Mouse (Mus musculus) stomach, embryonic 15.5 days (tissue): ENCODE results near the gene Erc2. TPM values are rescaled to one million over a fixed set of nuclear protein-coding genes. Genes with fewer than 3 reads are reported as not detected.

Source experiments
- ATAC-seq: fragments of 200-750 bp; cut with Nextera tagmentation; 2 replicates; pipeline ENCODE4 v1.8.0; 2017; ENCODE audit warnings: low read depth, moderate number of reproducible peaks, moderate TSS enrichment; ENCODE audit not compliant: insufficient read depth, low FRiP score
- H3K27ac ChIP-seq: fragments of 300-500 bp; sonication (generic); 2 replicates; pipeline ENCODE4 v1.5.1; 2015; ENCODE audit warnings: mild to moderate bottlenecking, inconsistent platforms
- H3K27me3 ChIP-seq: fragments of 300-500 bp; sonication (generic); replicated peaks from 2 replicates; pipeline ENCODE4 v1.6.1; 2015; ENCODE audit warnings: inconsistent platforms
- H3K36me3 ChIP-seq: fragments of 300-500 bp; sonication (generic); 2 replicates; pipeline ENCODE4 v1.6.1; 2015; ENCODE audit warnings: inconsistent platforms
- H3K4me1 ChIP-seq: fragments of 300-500 bp; sonication (generic); 2 replicates; pipeline ENCODE4 v1.6.1; 2015; ENCODE audit warnings: inconsistent platforms
- H3K4me2 ChIP-seq: fragments of 300-500 bp; sonication (generic); 2 replicates; pipeline ENCODE4 v1.6.1; 2015; ENCODE audit warnings: mild to moderate bottlenecking, inconsistent platforms
- H3K4me3 ChIP-seq: fragments of 300-500 bp; sonication (generic); replicated peaks from 2 replicates; pipeline ENCODE4 v1.5.1; 2015; ENCODE audit warnings: inconsistent platforms
- H3K9ac ChIP-seq: fragments of 300-500 bp; sonication (generic); 2 replicates; pipeline ENCODE4 v1.6.1; 2015; ENCODE audit warnings: inconsistent platforms
- H3K9me3 ChIP-seq: fragments of 300-500 bp; sonication (generic); 2 replicates; pipeline ENCODE4 v1.6.1; 2016; ENCODE audit warnings: inconsistent platforms
- WGBS: fragments of 180-500 bp; shearing (Covaris S2); methylation state at CpG from one replicate; pipeline ENCODE4 v1.1.7; 2015; 5-methylcytosine and 5-hydroxymethylcytosine counted together
- polyA plus RNA-seq: library from polyadenylated mRNA; unstranded; fragments of >200 nt; fragmentation: Nextera tagmentation; extraction: Ambion mirVana; gene quantifications from 2 replicates; pipeline ENCODE4 v1.2.1, GENCODE M21; 2015

The Erc2 gene
- polyA plus RNA-seq, 1 experiment from 2014 or later: 4.8 TPM

GRCm38 (mm10) chr14:27818986-27819385 lies 196.8 kb downstream of the Erc2 start:
- Histone ChIP-seq H3K4me1 (no peaks in the 10 kb centered on the region), H3K4me2 (no peak overlapping the region), H3K4me3 (no peak overlapping the region), H3K9ac (no peak overlapping the region), H3K27me3 (no peaks in the 10 kb centered on the region), H3K9me3 (no peaks in the 10 kb centered on the region), H3K27ac (no peak overlapping the region), H3K36me3 (no peaks in the 10 kb centered on the region)
- no peak for ATAC-seq
- 92% methylated on average over 5 of the region's 5 CpGs for WGBS

DNA sequence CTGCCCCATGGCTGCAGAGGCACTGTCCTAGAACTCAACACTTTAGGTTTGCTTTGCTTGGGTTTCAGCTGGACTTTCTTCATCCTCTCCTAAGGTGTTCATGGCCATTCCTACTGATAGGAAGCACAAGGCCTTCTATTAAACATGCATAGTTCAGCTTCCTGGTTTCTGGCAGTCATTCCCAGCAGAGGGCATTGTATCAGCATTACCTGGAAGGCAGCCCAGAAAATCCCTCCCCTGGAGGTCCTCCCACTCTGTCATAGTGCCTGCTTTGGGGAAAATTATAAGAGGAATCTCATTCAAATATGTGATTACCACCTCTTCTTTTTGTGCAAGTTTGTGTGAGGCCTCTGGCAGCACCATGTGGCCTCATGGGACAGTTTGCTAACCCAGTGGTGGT lies 199.6 kb downstream of the Erc2 start:
- H3K4me2 ChIP-seq: no peak overlapping the region
- no peak for ATAC-seq
- no peaks in the 10 kb centered on the region for H3K36me3 ChIP-seq
- H3K9me3 ChIP-seq: no peaks in the 10 kb centered on the region
- H3K4me1 ChIP-seq: no peaks in the 10 kb centered on the region
- no peak overlapping the region for H3K4me3 ChIP-seq
- no peak overlapping the region for H3K9ac ChIP-seq
- H3K27me3 ChIP-seq: no peaks in the 10 kb centered on the region
- H3K27ac ChIP-seq: no peak overlapping the region

DNA sequence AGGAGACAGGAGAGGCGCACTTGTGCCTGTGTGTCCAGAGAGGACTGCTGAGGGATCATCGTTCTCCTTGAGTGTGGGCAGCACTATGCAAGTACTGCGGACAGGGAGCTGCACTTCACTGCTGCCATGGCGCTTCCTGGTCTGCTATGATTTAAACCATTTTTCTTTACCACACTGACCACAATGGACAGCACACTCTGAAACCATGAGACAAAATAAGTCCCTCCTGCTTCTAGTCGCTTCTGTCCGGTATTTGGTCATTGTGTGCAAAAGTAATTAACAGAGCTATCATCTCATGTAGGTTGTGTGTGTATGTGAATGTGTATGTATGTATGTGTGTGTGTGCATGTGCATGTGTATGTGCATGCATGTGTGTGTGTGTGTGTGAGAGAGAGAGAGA lies 200.3 kb downstream of the Erc2 start:
- Histone ChIP-seq H3K27ac (no peak overlapping the region), H3K4me1 (no peaks in the 10 kb centered on the region), H3K9me3 (no peaks in the 10 kb centered on the region), H3K4me3 (no peak overlapping the region), H3K9ac (no peak overlapping the region), H3K36me3 (no peaks in the 10 kb centered on the region), H3K4me2 (no peak overlapping the region), H3K27me3 (no peaks in the 10 kb centered on the region)
- 96% methylated on average over 6 of the region's 6 CpGs for WGBS
- no peak for ATAC-seq

DNA sequence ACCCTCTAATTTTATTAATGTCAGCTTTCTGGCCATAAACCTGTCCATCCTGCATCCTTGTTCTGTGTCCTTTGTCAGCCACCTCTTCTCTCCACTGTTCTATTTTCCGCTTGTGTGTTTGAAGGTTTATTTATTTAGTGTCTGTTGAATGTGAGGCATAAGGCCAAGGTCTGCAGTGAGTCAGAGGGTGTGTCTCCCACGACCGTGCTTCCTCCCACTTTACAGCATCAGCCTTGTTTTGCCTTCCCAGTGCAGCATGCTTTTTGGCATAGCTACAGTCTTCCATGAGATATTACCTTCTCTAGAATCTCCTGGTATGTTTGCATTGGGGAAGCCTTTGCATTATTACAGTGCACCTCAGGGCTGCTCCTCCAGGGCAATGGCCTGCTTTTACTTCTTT lies 200.8 kb downstream of the Erc2 start:
- Histone ChIP-seq H3K4me1 (no peaks in the 10 kb centered on the region), H3K4me3 (no peak overlapping the region), H3K36me3 (no peaks in the 10 kb centered on the region), H3K27ac (no peak overlapping the region), H3K9me3 (no peaks in the 10 kb centered on the region), H3K9ac (no peak overlapping the region), H3K27me3 (no peaks in the 10 kb centered on the region), H3K4me2 (no peak overlapping the region)
- ATAC-seq: peak; percentile 56; the same call in 1 of the 2 replicates
- 19% methylated on average over 3 of the region's 3 CpGs for WGBS

- Histone ChIP-seq H3K4me2 (no peak overlapping the region), H3K36me3 (no peaks in the 10 kb centered on the region), H3K27me3 (no peaks in the 10 kb centered on the region), H3K27ac (no peak overlapping the region), H3K9ac (no peak overlapping the region), H3K9me3 (no peaks in the 10 kb centered on the region), H3K4me1 (no peaks in the 10 kb centered on the region), H3K4me3 (no peak overlapping the region)
- no peak for ATAC-seq
- 67% methylated on average over 6 of the region's 6 CpGs for WGBS
Measured at GRCm38 (mm10) chr14:27823897-27824296, 201.7 kb downstream of the Erc2 start.

DNA sequence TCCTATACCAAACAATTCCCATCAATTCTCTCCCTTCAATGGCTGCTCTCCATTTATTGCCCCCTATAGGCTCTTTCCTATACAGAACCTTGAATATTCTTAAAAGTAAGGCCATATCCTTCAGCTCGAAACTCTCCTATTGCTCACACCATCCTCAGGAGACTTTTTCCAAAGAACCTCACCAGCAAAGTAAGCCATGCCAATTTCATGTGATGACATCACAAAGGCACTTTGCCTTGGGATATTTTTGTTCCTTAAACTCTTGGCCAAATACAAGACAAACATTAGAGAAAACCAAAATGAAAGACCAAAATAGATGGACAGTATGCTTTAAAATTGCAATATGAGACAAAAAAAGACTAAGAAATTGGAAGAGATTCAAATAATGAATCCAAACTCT lies 204.6 kb downstream of the Erc2 start:
- Histone ChIP-seq H3K9ac (no peak overlapping the region), H3K4me3 (no peak overlapping the region), H3K27ac (no peak overlapping the region), H3K27me3 (no peaks in the 10 kb centered on the region), H3K4me2 (no peak overlapping the region), H3K4me1 (no peaks in the 10 kb centered on the region), H3K9me3 (no peaks in the 10 kb centered on the region), H3K36me3 (no peaks in the 10 kb centered on the region)
- ATAC-seq: no peak
- WGBS: 86% methylated on average over 1 of the region's 1 CpGs

GRCm38 (mm10) chr14:27828089-27828488 lies 205.9 kb downstream of the Erc2 start:
- Histone ChIP-seq H3K27ac (no peak overlapping the region), H3K4me1 (no peaks in the 10 kb centered on the region), H3K9ac (no peak overlapping the region), H3K36me3 (no peaks in the 10 kb centered on the region), H3K27me3 (no peaks in the 10 kb centered on the region), H3K4me3 (no peak overlapping the region), H3K4me2 (no peak overlapping the region), H3K9me3 (no peaks in the 10 kb centered on the region)
- WGBS: 79% methylated on average over 2 of the region's 2 CpGs
- no peak for ATAC-seq

- WGBS: 72% methylated on average over 4 of the region's 4 CpGs
- ATAC-seq: no peak
- Histone ChIP-seq H3K9me3 (no peaks in the 10 kb centered on the region), H3K9ac (no peak overlapping the region), H3K4me3 (no peak overlapping the region), H3K4me2 (no peak overlapping the region), H3K27me3 (no peaks in the 10 kb centered on the region), H3K4me1 (no peaks in the 10 kb centered on the region), H3K36me3 (no peaks in the 10 kb centered on the region), H3K27ac (no peak overlapping the region)
Measured at GRCm38 (mm10) chr14:27832196-27832595, 210.0 kb downstream of the Erc2 start.

GRCm38 (mm10) chr14:27835351-27835750 lies 213.1 kb downstream of the Erc2 start:
- Histone ChIP-seq H3K4me2 (no peak overlapping the region), H3K9ac (no peak overlapping the region), H3K9me3 (no peaks in the 10 kb centered on the region), H3K36me3 (no peaks in the 10 kb centered on the region), H3K4me3 (no peak overlapping the region), H3K27ac (no peak overlapping the region), H3K4me1 (no peaks in the 10 kb centered on the region), H3K27me3 (no peaks in the 10 kb centered on the region)
- no peak for ATAC-seq
- 73% methylated on average over 1 of the region's 1 CpGs for WGBS

GRCm38 (mm10) chr14:27837601-27838105 lies 215.4 kb downstream of the Erc2 start:
- H3K4me1 ChIP-seq: no peaks in the 10 kb centered on the region
- no peak overlapping the region for H3K4me2 ChIP-seq
- H3K4me3 ChIP-seq: no peak overlapping the region
- H3K27ac ChIP-seq: no peak overlapping the region
- WGBS: 75% methylated on average over 6 of the region's 6 CpGs
- H3K9ac ChIP-seq: no peak overlapping the region
- no peaks in the 10 kb centered on the region for H3K36me3 ChIP-seq
- H3K27me3 ChIP-seq: no peaks in the 10 kb centered on the region
- ATAC-seq: no peak
- no peaks in the 10 kb centered on the region for H3K9me3 ChIP-seq

- H3K9ac ChIP-seq: no peak overlapping the region
- no peak overlapping the region for H3K4me3 ChIP-seq
- H3K36me3 ChIP-seq: no peaks in the 10 kb centered on the region
- WGBS: 77% methylated on average over 1 of the region's 1 CpGs
- no peaks in the 10 kb centered on the region for H3K4me1 ChIP-seq
- H3K27ac ChIP-seq: no peak overlapping the region
- no peak for ATAC-seq
- no peaks in the 10 kb centered on the region for H3K27me3 ChIP-seq
- no peaks in the 10 kb centered on the region for H3K9me3 ChIP-seq
- H3K4me2 ChIP-seq: no peak overlapping the region
Measured at GRCm38 (mm10) chr14:27840120-27840519, 217.9 kb downstream of the Erc2 start.

GRCm38 (mm10) chr14:27846875-27847274 lies 224.6 kb downstream of the Erc2 start:
- no peaks in the 10 kb centered on the region for H3K9me3 ChIP-seq
- no peaks in the 10 kb centered on the region for H3K27me3 ChIP-seq
- H3K4me1 ChIP-seq: no peaks in the 10 kb centered on the region
- H3K9ac ChIP-seq: no peak overlapping the region
- ATAC-seq: no peak
- no peak overlapping the region for H3K27ac ChIP-seq
- H3K4me2 ChIP-seq: no peak overlapping the region
- WGBS: 47% methylated on average over 2 of the region's 2 CpGs
- H3K4me3 ChIP-seq: no peak overlapping the region
- H3K36me3 ChIP-seq: no peaks in the 10 kb centered on the region

DNA sequence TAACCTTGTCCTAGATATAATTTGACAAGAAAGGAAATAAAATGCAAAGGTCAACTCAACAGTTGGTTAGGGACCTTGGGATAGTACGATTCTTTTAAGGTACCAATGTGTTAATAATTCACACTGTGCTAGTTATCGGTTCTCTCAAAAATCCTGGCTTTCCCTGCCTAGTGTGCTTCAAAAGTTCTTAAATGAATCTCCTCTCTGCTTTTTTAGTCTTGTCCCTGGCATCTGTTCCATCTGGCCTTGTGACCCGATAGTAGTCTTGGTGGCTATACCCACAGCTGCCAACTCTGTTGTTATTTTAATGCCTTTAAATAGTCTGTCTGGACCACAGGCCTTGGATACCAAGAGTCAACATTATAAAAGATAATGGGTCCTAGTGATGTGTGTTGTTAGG lies 225.1 kb downstream of the Erc2 start:
- WGBS: 85% methylated on average over 3 of the region's 3 CpGs

More for the DNA sequence above, 225.1 kb downstream of the Erc2 start:
- Histone ChIP-seq H3K9me3 (no peaks in the 10 kb centered on the region), H3K27ac (no peak overlapping the region), H3K4me2 (no peak overlapping the region), H3K9ac (no peak overlapping the region), H3K4me1 (no peaks in the 10 kb centered on the region), H3K27me3 (no peaks in the 10 kb centered on the region), H3K36me3 (no peaks in the 10 kb centered on the region), H3K4me3 (no peak overlapping the region)
- ATAC-seq: no peak
